Mouse (Mus musculus): ENCODE data around the gene Rnf182.

- TF ChIP-seq CTCF (IDR thresholded peaks at IDR 0.05; ENCODE audit: low read depth, low read length) (no peak), POLR2A (IDR thresholded peaks at IDR 0.05; ENCODE audit: insufficient read depth, low read length) (no peak), EP300 (IDR thresholded peaks at IDR 0.05; ENCODE audit: insufficient read depth, low read depth, low read length) (no peak)
Measured at GRCm38 (mm10) chr13:43691755-43692154, 76.2 kb downstream of the Rnf182 start.
